In genomic region chr9:60313661-60314060, GRCm38 (mm10) we compare ENCODE assay signal across 23 mouse cellular contexts.
A peak's percentile ranks its signal among the peaks of the same experiment; 100 is the strongest.
DNase-seq lines count a peak whose midpoint lies in the region; ATAC-seq lines count a peak whose summit lies in the region.
"Had no signal": no experiment of that assay in that cellular context is flagged by ENCODE, and none has a peak within 500 bp of the region (broad histone marks: within the 10 kb centered on the region; RNA-seq: fewer than 3 reads in every experiment).

No protein-coding gene starts in this region.

- WGBS in hindbrain, embryonic 10.5 days, result 65% methylated on average over 6 of the region's 6 CpGs
- WGBS in hindbrain, embryonic 16.5 days, result 34% methylated on average over 6 of the region's 6 CpGs
- 64% methylated on average over 6 of the region's 6 CpGs for WGBS in midbrain, embryonic 14.5 days
- 56% methylated on average over 6 of the region's 6 CpGs for WGBS in midbrain, embryonic 16.5 days

- H3K27ac ChIP-seq in hindbrain, embryonic 10.5 days, result peak overlapping the region; percentile 56; the same call in 1 of the 2 replicates
- H3K27ac ChIP-seq in hindbrain, embryonic 16.5 days (ENCODE audit: low read depth, low read length), result no peak overlapping the region
- H3K27ac ChIP-seq in midbrain, embryonic 14.5 days (replicated peaks; ENCODE audit: low read depth, low read length), result no peak overlapping the region
- no peak overlapping the region for H3K27ac ChIP-seq in midbrain, embryonic 16.5 days (ENCODE audit: low read length)
- H3K27ac ChIP-seq: embryonic facial prominence, embryonic 15.5 days; forebrain, embryonic 15.5 days; kidney, postnatal 0 days; left cerebral cortex, adult 2 months; limb, embryonic 15.5 days; liver, embryonic 14.5 days; stomach, postnatal 0 days had no signal

- no peak overlapping the region for H3K4me3 ChIP-seq in hindbrain, embryonic 10.5 days
- no peak overlapping the region for H3K4me3 ChIP-seq in hindbrain, embryonic 16.5 days (ENCODE audit: low read length)
- no peak overlapping the region for H3K4me3 ChIP-seq in midbrain, embryonic 14.5 days (replicated peaks; ENCODE audit: low read depth, low read length)
- no peak overlapping the region for H3K4me3 ChIP-seq in midbrain, embryonic 16.5 days (ENCODE audit: low read depth, low read length)
- H3K4me3 ChIP-seq: embryonic facial prominence, embryonic 15.5 days; forebrain, embryonic 15.5 days; left cerebral cortex, adult 2 months; limb, embryonic 15.5 days had no signal

- DNase-seq in gastrocnemius, postnatal 25 days, result peak; percentile 38
- DNase-seq in gastrocnemius, adult 18-20 months (ENCODE audit: low spot score), result no peak
- no peak for DNase-seq in hindbrain, embryonic 10.5 days (ENCODE audit: low spot score)
- peak; percentile 14 for DNase-seq in midbrain, embryonic 14.5 days
- DNase-seq in ovary, postnatal 36 days (ENCODE audit: low spot score), result no peak
- DNase-seq: adrenal gland, adult 8-10 months; cerebellum, adult 11-12 months; cerebellum, postnatal 25 days; kidney, adult 2 months; lung, embryonic 14.5 days; right cerebral cortex, postnatal 14 days; thymus, adult 2 months; thymus, postnatal 4 days had no signal

- H3K4me1 ChIP-seq in hindbrain, embryonic 10.5 days (replicated peaks), result peaks cover 47% of the 10 kb centered on the region
- H3K4me1 ChIP-seq in hindbrain, embryonic 16.5 days (ENCODE audit: control insufficient read depth, insufficient read depth, low read depth, low read length), result peaks cover 18% of the 10 kb centered on the region
- peaks cover 18% of the 10 kb centered on the region for H3K4me1 ChIP-seq in midbrain, embryonic 14.5 days (ENCODE audit: control insufficient read depth, insufficient read depth, low read length)
- peaks cover 8% of the 10 kb centered on the region; the same call in 1 of the 2 replicates for H3K4me1 ChIP-seq in midbrain, embryonic 16.5 days (ENCODE audit: control insufficient read depth, insufficient read depth, low read length)

- no peaks in the 10 kb centered on the region for H3K9me3 ChIP-seq in hindbrain, embryonic 10.5 days
- H3K9me3 ChIP-seq in hindbrain, embryonic 16.5 days (ENCODE audit: control insufficient read depth, low read length), result no peaks in the 10 kb centered on the region
- H3K9me3 ChIP-seq in midbrain, embryonic 14.5 days (ENCODE audit: control insufficient read depth, low read length), result no peaks in the 10 kb centered on the region
- H3K9me3 ChIP-seq in midbrain, embryonic 16.5 days (replicated peaks; ENCODE audit: control insufficient read depth, low read length, poor library complexity, severe bottlenecking), result no peaks in the 10 kb centered on the region
- H3K9me3 ChIP-seq: embryonic facial prominence, embryonic 15.5 days; forebrain, embryonic 15.5 days; limb, embryonic 15.5 days had no signal

- no peak overlapping the region for H3K9ac ChIP-seq in hindbrain, embryonic 16.5 days (ENCODE audit: low read depth, low read length)
- no peak overlapping the region for H3K9ac ChIP-seq in midbrain, embryonic 14.5 days (replicated peaks; ENCODE audit: low read length)
- H3K9ac ChIP-seq in midbrain, embryonic 16.5 days (ENCODE audit: low read depth, low read length), result no peak overlapping the region
- H3K9ac ChIP-seq: embryonic facial prominence, embryonic 15.5 days; forebrain, embryonic 15.5 days; limb, embryonic 15.5 days; liver, embryonic 14.5 days; lung, embryonic 14.5 days had no signal

- no peak for ATAC-seq in hindbrain, embryonic 16.5 days
- ATAC-seq in midbrain, embryonic 14.5 days (ENCODE audit: low FRiP score, low TSS enrichment), result no peak
- no peak for ATAC-seq in midbrain, embryonic 16.5 days
- ATAC-seq: activated CD4-positive, CD25-positive, alpha-beta regulatory T cell, adult 4 months; forebrain, embryonic 15.5 days had no signal

- H3K36me3 ChIP-seq in hindbrain, embryonic 10.5 days, result no peaks in the 10 kb centered on the region
- H3K36me3 ChIP-seq in hindbrain, embryonic 16.5 days (ENCODE audit: control insufficient read depth, insufficient read depth, low read length), result no peaks in the 10 kb centered on the region
- H3K36me3 ChIP-seq in midbrain, embryonic 14.5 days (ENCODE audit: control insufficient read depth, insufficient read depth, low read length), result no peaks in the 10 kb centered on the region
- H3K36me3 ChIP-seq in midbrain, embryonic 16.5 days (ENCODE audit: control insufficient read depth, insufficient read depth, low read length), result no peaks in the 10 kb centered on the region
- H3K36me3 ChIP-seq: embryonic facial prominence, embryonic 15.5 days; forebrain, embryonic 15.5 days; limb, embryonic 15.5 days had no signal

- no peaks in the 10 kb centered on the region for H3K27me3 ChIP-seq in hindbrain, embryonic 10.5 days (ENCODE audit: insufficient read depth, poor library complexity, severe bottlenecking)
- no peaks in the 10 kb centered on the region for H3K27me3 ChIP-seq in hindbrain, embryonic 16.5 days (replicated peaks; ENCODE audit: control insufficient read depth, insufficient read depth, low read length)
- H3K27me3 ChIP-seq in midbrain, embryonic 14.5 days (ENCODE audit: control insufficient read depth, insufficient read depth, low read length), result no peaks in the 10 kb centered on the region
- H3K27me3 ChIP-seq in midbrain, embryonic 16.5 days (ENCODE audit: control insufficient read depth, insufficient read depth, low read depth, low read length), result no peaks in the 10 kb centered on the region
- H3K27me3 ChIP-seq: embryonic facial prominence, embryonic 15.5 days; forebrain, embryonic 15.5 days; limb, embryonic 15.5 days had no signal

- H3K4me2 ChIP-seq in hindbrain, embryonic 16.5 days (ENCODE audit: low read length), result no peak overlapping the region
- H3K4me2 ChIP-seq in midbrain, embryonic 14.5 days (ENCODE audit: low read length), result no peak overlapping the region
- H3K4me2 ChIP-seq in midbrain, embryonic 16.5 days (ENCODE audit: low read length), result no peak overlapping the region
- H3K4me2 ChIP-seq: embryonic facial prominence, embryonic 15.5 days; forebrain, embryonic 15.5 days; limb, embryonic 15.5 days; lung, embryonic 14.5 days had no signal

Comparison
In these comparisons a context has a peak if more than half of its experiments do, and no peak if none do; other contexts are left out.
1. DNase-seq: peak in gastrocnemius, postnatal 25 days (single experiment) and midbrain, embryonic 14.5 days (single experiment); none in gastrocnemius, adult 18-20 months (single experiment), hindbrain, embryonic 10.5 days (single experiment) and ovary, postnatal 36 days (single experiment).